Mouse (Mus musculus) 3T3-L1 (cell line): Measurements from ENCODE around the gene Wdr45.

Source experiments
- DNase-seq: peaks from one replicate; pipeline ENCODE4 v3.0.0-alpha.2; 2015; ENCODE audit warnings: low read depth, low spot score

Gene Wdr45

GRCm38 (mm10) chrX:7763631-7764393 lies 49.7 kb downstream of the Wdr45 start:
- peak; percentile 76 for DNase-seq

GRCm38 (mm10) chrX:7764657-7765280 lies 50.6 kb downstream of the Wdr45 start:
- DNase-seq = no peak

- DNase-seq = peak; percentile 37
Observed at GRCm38 (mm10) chrX:7765281-7765670, 51.1 kb downstream of the Wdr45 start.

- DNase-seq = peak; percentile 93
Observed at GRCm38 (mm10) chrX:7765764-7766163, 51.6 kb downstream of the Wdr45 start.

- DNase-seq = no peak
Observed at GRCm38 (mm10) chrX:7769302-7770017, 55.3 kb downstream of the Wdr45 start.

- peak; percentile 44 for DNase-seq
Observed at GRCm38 (mm10) chrX:7772766-7773165, 58.6 kb downstream of the Wdr45 start.

- no peak for DNase-seq
Observed at GRCm38 (mm10) chrX:7775501-7776205, 61.5 kb downstream of the Wdr45 start.

- DNase-seq = peak; percentile 76
Observed at GRCm38 (mm10) chrX:7776329-7777082, 62.4 kb downstream of the Wdr45 start.
